Mouse (Mus musculus) layer of hippocampus, adult 18-20 months (tissue): Measurements from ENCODE around the gene Itih2. TPM values are rescaled to one million over a fixed set of nuclear protein-coding genes. Genes with fewer than 3 reads are reported as not detected.

Experiments used
- DNase-seq, 2 experiments: peaks; one replicate each; pipeline ENCODE4 v3.0.0; 2022; ENCODE audit warnings: low spot score in 2 of 2
- total RNA-seq, 2 experiments: library from RNA; stranded (reverse); gene quantifications; 2 replicates each; pipeline ENCODE4 v1.2.3; 2021

Gene Itih2
- total RNA-seq, 2 experiments from 2014 or later: 1.2 to 1.5 TPM

DNA sequence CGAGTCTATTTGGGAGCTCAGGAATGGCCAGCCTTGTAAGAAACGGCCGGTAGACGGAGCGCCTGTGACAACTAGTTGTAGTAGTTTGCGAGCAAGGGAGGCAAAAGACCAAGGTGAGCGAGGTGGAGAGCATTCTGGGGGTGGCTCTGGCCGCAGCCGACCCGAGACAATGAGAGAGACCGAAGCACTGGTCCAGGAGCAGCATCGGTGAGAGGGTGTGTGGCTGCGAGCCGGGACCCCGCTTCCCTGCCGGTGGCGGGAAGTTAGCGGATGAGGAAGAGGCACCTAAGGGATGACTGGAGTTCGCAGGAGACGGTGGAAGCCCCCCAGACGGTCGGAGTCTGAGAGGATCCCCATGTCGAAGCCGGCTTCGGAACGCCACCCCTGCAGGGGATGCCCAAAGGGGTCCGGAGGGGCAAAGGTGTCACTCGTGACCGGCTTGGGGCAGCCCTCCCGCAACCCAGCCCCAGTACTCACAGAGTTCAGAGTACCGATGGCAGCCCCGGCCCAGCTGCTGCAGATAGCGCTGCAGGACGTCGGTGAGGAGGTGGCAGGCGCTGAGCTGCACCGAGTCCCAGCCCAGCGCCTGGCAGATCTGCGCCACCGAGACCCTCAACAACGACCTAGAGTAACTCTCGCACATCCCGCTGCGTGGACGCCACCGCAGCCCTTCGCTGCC, 83.3 kb downstream of the Itih2 start:
- DNase-seq: no peak

Other genes with a start within 250 kb of the Itih2 start
- gene 9230102O04Rik, start 241.9 kb downstream of the Itih2 start, total RNA-seq: not detected
- not detected for gene Gata3, start 241.4 kb downstream of the Itih2 start, total RNA-seq
- 10 to 100 TPM; 15.6 to 16.2 TPM for gene Taf3, start 82.8 kb downstream of the Itih2 start, total RNA-seq
- 100 to 1,000 TPM; 256 to 261 TPM for gene Atp5c1, start 50.9 kb downstream of the Itih2 start, total RNA-seq
- gene Kin, start 50.8 kb downstream of the Itih2 start, total RNA-seq: 10 to 100 TPM; 10.3 to 10.4 TPM
- 10 to 100 TPM; 11.4 to 12.2 TPM for gene Itih5, start 22.2 kb upstream of the Itih2 start, total RNA-seq
- gene Sfmbt2, start 239.1 kb upstream of the Itih2 start, total RNA-seq: 1 to 10 TPM; 2.9 to 3.3 TPM